Comparison of ENCODE assay signal across 30 mouse cellular contexts in genomic region chr6:99575633-99576032, GRCm38 (mm10). TPM values are rescaled to one million over a fixed set of nuclear protein-coding genes. Genes with fewer than 3 reads are reported as not detected.
DNase-seq lines count a peak whose midpoint lies in the region; ATAC-seq and TF ChIP-seq lines count a peak whose summit lies in the region.
"Had no signal": no experiment of that assay in that cellular context is flagged by ENCODE, and none has a peak within 500 bp of the region (broad histone marks: within the 10 kb centered on the region; RNA-seq: fewer than 3 reads in every experiment).

No protein-coding gene starts in this region.

- no peaks in the 10 kb centered on the region for H3K27me3 ChIP-seq in lung, embryonic 16.5 days (ENCODE audit: control insufficient read depth, insufficient read depth, low read depth, low read length)
- H3K27me3 ChIP-seq in kidney, adult 2 months (replicated peaks; ENCODE audit: control insufficient read depth, insufficient read depth, low read length), result no peaks in the 10 kb centered on the region
- H3K27me3 ChIP-seq: CH12.LX; embryonic facial prominence, embryonic 12.5 days; embryonic facial prominence, embryonic 15.5 days; heart, embryonic 12.5 days; heart, embryonic 15.5 days; hindbrain, embryonic 13.5 days; Patski had no signal

- no peak overlapping the region for H3K9ac ChIP-seq in lung, embryonic 16.5 days (ENCODE audit: low read length)
- H3K9ac ChIP-seq: embryonic facial prominence, embryonic 12.5 days; embryonic facial prominence, embryonic 15.5 days; forebrain, postnatal 0 days; heart, embryonic 12.5 days; heart, embryonic 15.5 days; hindbrain, embryonic 13.5 days had no signal

- ATAC-seq in lung, embryonic 16.5 days (ENCODE audit: low read depth), result peak; percentile 61; the same call in 1 of the 2 replicates
- ATAC-seq: forebrain, embryonic 14.5 days; forebrain, postnatal 0 days; hindbrain, embryonic 16.5 days; Patski had no signal

- no peak overlapping the region for H3K4me2 ChIP-seq in lung, embryonic 16.5 days (ENCODE audit: low read depth, low read length)
- H3K4me2 ChIP-seq: embryonic facial prominence, embryonic 12.5 days; embryonic facial prominence, embryonic 15.5 days; heart, embryonic 12.5 days; heart, embryonic 15.5 days; hindbrain, embryonic 13.5 days had no signal

- DNase-seq in frontal cortex, postnatal 10 days (ENCODE audit: low spot score in 2 of 2), result peak; percentile 17 to 31
- no peak for DNase-seq in frontal cortex, postnatal 25 days (ENCODE audit: low spot score in 2 of 2)
- DNase-seq in lung, adult 18-20 months, result no peak
- peak; percentile 47 to 69 for DNase-seq in right cerebral cortex, postnatal 10 days (ENCODE audit: low spot score in 2 of 2)
- DNase-seq in right cerebral cortex, postnatal 25 days, result no peak
- no peak for DNase-seq in kidney, adult 2 months
- DNase-seq: adrenal gland, postnatal 10 days; adrenal gland, postnatal 36 days; B cell, adult 2 months; cerebellum, adult 11 months; cerebellum, adult 2 months; cerebellum, adult 9-11 months; cerebellum, postnatal 25 days; forebrain, postnatal 0 days; gastrocnemius, postnatal 25 days; heart, adult 18-20 months; heart, postnatal 10 days; heart, postnatal 36 days had no signal

- no peak overlapping the region for H3K27ac ChIP-seq in lung, embryonic 16.5 days (ENCODE audit: low read length)
- H3K27ac ChIP-seq in kidney, adult 2 months (ENCODE audit: insufficient read depth, low read depth, low read length), result no peak overlapping the region
- H3K27ac ChIP-seq: embryonic facial prominence, embryonic 12.5 days; embryonic facial prominence, embryonic 15.5 days; heart, embryonic 15.5 days; hindbrain, embryonic 10.5 days; hindbrain, embryonic 13.5 days had no signal

- WGBS in lung, embryonic 16.5 days, result 63% methylated on average over 6 of the region's 6 CpGs
- 76% methylated on average over 6 of the region's 6 CpGs for WGBS in kidney, adult 2 months

- no peak for TF ChIP-seq POLR2A in kidney, adult 2 months (IDR thresholded peaks at IDR 0.05; ENCODE audit: low read depth, low read length)

- no peak for TF ChIP-seq CTCF in kidney, adult 2 months (conservative IDR thresholded peaks at IDR 0.05; ENCODE audit: insufficient read depth, insufficient read length, low read depth, low read length)

- no peaks in the 10 kb centered on the region for H3K36me3 ChIP-seq in lung, embryonic 16.5 days (ENCODE audit: control insufficient read depth, insufficient read depth, low read length)
- no peaks in the 10 kb centered on the region for H3K36me3 ChIP-seq in kidney, adult 2 months (ENCODE audit: control insufficient read depth, insufficient read depth, low read length)
- H3K36me3 ChIP-seq: embryonic facial prominence, embryonic 12.5 days; embryonic facial prominence, embryonic 15.5 days; G1E; heart, embryonic 12.5 days; heart, embryonic 15.5 days; hindbrain, embryonic 10.5 days; hindbrain, embryonic 13.5 days had no signal

- H3K9me3 ChIP-seq in lung, embryonic 16.5 days (ENCODE audit: control insufficient read depth, low read length), result no peaks in the 10 kb centered on the region
- H3K9me3 ChIP-seq: embryonic facial prominence, embryonic 12.5 days; embryonic facial prominence, embryonic 15.5 days; G1E; heart, embryonic 15.5 days; hindbrain, embryonic 10.5 days had no signal

- peaks cover 4% of the 10 kb centered on the region for H3K4me1 ChIP-seq in lung, embryonic 16.5 days (replicated peaks; ENCODE audit: control insufficient read depth, insufficient read depth, low read length)
- H3K4me1 ChIP-seq in kidney, adult 2 months (ENCODE audit: control insufficient read depth, insufficient read depth, low read length), result no peaks in the 10 kb centered on the region
- H3K4me1 ChIP-seq: embryonic facial prominence, embryonic 12.5 days; heart, embryonic 12.5 days; hindbrain, embryonic 10.5 days; hindbrain, embryonic 13.5 days had no signal

- H3K4me3 ChIP-seq in lung, embryonic 16.5 days (ENCODE audit: low read length), result no peak overlapping the region
- H3K4me3 ChIP-seq in kidney, adult 2 months (ENCODE audit: insufficient read depth, low read depth, low read length), result no peak overlapping the region
- H3K4me3 ChIP-seq: embryonic facial prominence, embryonic 12.5 days; embryonic facial prominence, embryonic 15.5 days; heart, embryonic 12.5 days; heart, embryonic 15.5 days; hindbrain, embryonic 10.5 days; hindbrain, embryonic 13.5 days had no signal

RNA-seq across cellular contexts. Expression of gene Foxp1, which starts 53.1 kb away (rescaled TPM):
- polyA plus RNA-seq in lung, embryonic 16.5 days (2015; fragmentation: Nextera tagmentation; extraction: Ambion mirVana), result 104 and 116 TPM in 2 replicates
- polyA plus RNA-seq in kidney, adult 2 months (2012; rRNA removed), result 28.2 and 32.8 TPM in 2 replicates

Comparison
In these comparisons a context has a peak if more than half of its experiments do, and no peak if none do; other contexts are left out.
1. DNase-seq: peak in frontal cortex, postnatal 10 days (2 of 2) and right cerebral cortex, postnatal 10 days (2 of 2); none in frontal cortex, postnatal 25 days (0 of 2), lung, adult 18-20 months (0 of 2), right cerebral cortex, postnatal 25 days (single experiment) and kidney, adult 2 months (single experiment).